Mouse (Mus musculus) liver, postnatal 0 days (tissue): ENCODE measurements around the gene Fam71e2.
A peak's percentile ranks its signal among the peaks of the same experiment; 100 is the strongest.

Experiments used
- CTCF ChIP-seq: sonication (generic); IDR thresholded peaks from 2 replicates; pipeline ENCODE4 v1.5.1; 2016; ENCODE audit warnings: antibody characterized with exemption, low read depth
- EP300 ChIP-seq: IDR thresholded peaks from 2 replicates; pipeline ENCODE4 v1.6.1; 2016; ENCODE audit warnings: antibody characterized with exemption, low read depth, mild to moderate bottlenecking

- TF ChIP-seq CTCF (peak; percentile 85), EP300 (no peak)
Measured at GRCm38 (mm10) chr7:4795767-4796433, 24.8 kb upstream of the Fam71e2 start.
